Mouse (Mus musculus) limb, embryonic 11.5 days (tissue): ENCODE data around the gene Rsrc1. TPM values are rescaled to one million over a fixed set of nuclear protein-coding genes. Genes with fewer than 3 reads are reported as not detected.

Experiments used
- ATAC-seq: fragments of 200-750 bp; cut with Nextera tagmentation; 2 replicates; pipeline ENCODE4 v1.8.0; 2017; ENCODE audit warnings: low read depth; ENCODE audit not compliant: insufficient number of reproducible peaks, low FRiP score, low TSS enrichment
- DNase-seq: peaks from one replicate; pipeline ENCODE4 v3.0.0-alpha.2; 2015; ENCODE audit warnings: low spot score
- H3K27ac ChIP-seq: fragments of 300-500 bp; sonication (generic); replicated peaks from 2 replicates; pipeline ENCODE4 v1.5.1; 2014; ENCODE audit warnings: low read depth, mild to moderate bottlenecking, low read length
- H3K27me3 ChIP-seq: fragments of 300-500 bp; sonication (generic); 2 replicates; pipeline ENCODE4 v1.6.1; 2014; ENCODE audit warnings: mild to moderate bottlenecking, low read length, mixed read lengths; ENCODE audit not compliant: control insufficient read depth, insufficient read depth
- H3K36me3 ChIP-seq: fragments of 300-500 bp; sonication (generic); 2 replicates; pipeline ENCODE4 v1.6.1; 2014; ENCODE audit warnings: mild to moderate bottlenecking, low read length, moderate library complexity, mixed read lengths; ENCODE audit not compliant: control insufficient read depth, insufficient read depth
- H3K4me1 ChIP-seq: fragments of 300-500 bp; sonication (generic); 2 replicates; pipeline ENCODE4 v1.6.1; 2014; ENCODE audit warnings: low read length, mixed read lengths; ENCODE audit not compliant: control insufficient read depth, insufficient read depth
- H3K4me2 ChIP-seq: fragments of 300-500 bp; sonication (generic); 2 replicates; pipeline ENCODE4 v1.6.1; 2014; ENCODE audit warnings: low read depth, mild to moderate bottlenecking, moderate library complexity; ENCODE audit not compliant: severe bottlenecking
- H3K4me3 ChIP-seq: fragments of 300-500 bp; sonication (generic); 2 replicates; pipeline ENCODE4 v1.5.1; 2014; ENCODE audit warnings: low read depth, low read length
- H3K9ac ChIP-seq: fragments of 300-500 bp; sonication (generic); 2 replicates; pipeline ENCODE4 v1.6.1; 2014; ENCODE audit warnings: mild to moderate bottlenecking, low read length
- H3K9me3 ChIP-seq: fragments of 300-500 bp; sonication (generic); 2 replicates; pipeline ENCODE4 v1.6.1; 2016; ENCODE audit warnings: low read length; ENCODE audit not compliant: control insufficient read depth
- WGBS: fragments of 180-500 bp; shearing (Covaris S2); extraction: QIAGEN DNeasy Blood & Tissue Kit; methylation state at CpG from one replicate; pipeline ENCODE4 v1.1.7; 2014; 5-methylcytosine and 5-hydroxymethylcytosine counted together
- polyA plus RNA-seq: library from polyadenylated mRNA; unstranded; fragments of >200 nt; fragmentation: Nextera tagmentation; extraction: Ambion mirVana; gene quantifications from 2 replicates; pipeline ENCODE4 v1.2.1, GENCODE M21; 2014

Rsrc1 gene
- polyA plus RNA-seq, 1 experiment from 2014 or later, result 62.7 TPM

DNA sequence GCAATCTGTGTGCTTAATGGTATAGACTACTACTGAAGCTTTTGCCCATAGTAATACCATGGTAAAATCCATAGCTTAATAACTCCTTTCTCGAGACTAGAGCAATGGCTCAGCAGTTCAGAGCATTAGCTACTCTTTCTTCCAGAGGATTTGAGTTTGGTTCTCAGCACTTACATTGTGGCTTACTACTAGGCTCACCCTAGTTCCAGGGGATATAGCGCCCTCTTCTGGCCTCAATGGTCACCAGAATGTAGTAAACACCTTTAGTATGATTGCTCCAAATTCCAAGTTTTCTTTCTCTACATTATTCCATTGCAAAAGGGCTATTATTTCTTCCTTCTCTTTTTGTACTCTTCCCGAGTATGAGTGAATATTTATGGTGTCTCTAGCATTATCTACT, 151.3 kb downstream of the Rsrc1 start:
- Histone ChIP-seq H3K36me3 (no peaks in the 10 kb centered on the region), H3K4me1 (no peaks in the 10 kb centered on the region), H3K27ac (no peak overlapping the region), H3K9me3 (no peaks in the 10 kb centered on the region), H3K4me2 (no peak overlapping the region), H3K27me3 (no peaks in the 10 kb centered on the region), H3K4me3 (no peak overlapping the region), H3K9ac (no peak overlapping the region)
- no peak for ATAC-seq
- 78% methylated on average over 3 of the region's 3 CpGs for WGBS
- DNase-seq, result no peak

GRCm38 (mm10) chr3:67135749-67136375, 154.7 kb downstream of the Rsrc1 start:
- DNase-seq, result no peak
- H3K4me3 ChIP-seq, result no peak overlapping the region
- 85% methylated on average over 2 of the region's 2 CpGs for WGBS
- H3K9me3 ChIP-seq, result no peaks in the 10 kb centered on the region
- no peaks in the 10 kb centered on the region for H3K36me3 ChIP-seq
- no peak overlapping the region for H3K9ac ChIP-seq
- H3K4me1 ChIP-seq, result no peaks in the 10 kb centered on the region
- ATAC-seq, result no peak
- H3K4me2 ChIP-seq, result no peak overlapping the region
- H3K27ac ChIP-seq, result no peak overlapping the region
- no peaks in the 10 kb centered on the region for H3K27me3 ChIP-seq

GRCm38 (mm10) chr3:67144952-67145351, 163.8 kb downstream of the Rsrc1 start:
- no peak overlapping the region for H3K9ac ChIP-seq
- WGBS, result 90% methylated on average over 2 of the region's 2 CpGs
- no peak for ATAC-seq
- H3K9me3 ChIP-seq, result no peaks in the 10 kb centered on the region; the same call in 1 of the 2 replicates
- no peak overlapping the region for H3K27ac ChIP-seq
- no peak for DNase-seq
- H3K4me2 ChIP-seq, result no peak overlapping the region
- no peaks in the 10 kb centered on the region for H3K36me3 ChIP-seq
- no peaks in the 10 kb centered on the region for H3K27me3 ChIP-seq
- H3K4me1 ChIP-seq, result no peaks in the 10 kb centered on the region
- H3K4me3 ChIP-seq, result no peak overlapping the region

DNA sequence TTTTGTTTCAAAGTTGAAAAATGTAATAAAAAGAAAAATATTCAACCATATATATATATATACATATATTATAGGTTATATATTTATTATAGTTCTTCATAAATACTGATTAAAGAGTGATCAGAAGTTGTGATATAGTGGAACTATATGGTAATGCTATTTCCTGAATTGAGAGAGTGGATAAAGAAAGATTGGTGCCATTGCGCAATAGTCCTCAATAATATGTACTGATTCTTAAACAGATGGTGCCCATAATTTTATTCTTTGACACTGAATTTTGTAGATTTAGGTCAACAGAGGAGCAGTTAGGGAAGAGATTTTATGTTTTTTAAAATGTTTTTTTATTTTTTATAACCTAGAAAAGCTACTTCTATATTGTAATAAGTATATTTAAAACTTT, 165.1 kb downstream of the Rsrc1 start:
- H3K27me3 ChIP-seq, result no peaks in the 10 kb centered on the region
- H3K36me3 ChIP-seq, result no peaks in the 10 kb centered on the region
- H3K9me3 ChIP-seq, result no peaks in the 10 kb centered on the region; the same call in 1 of the 2 replicates
- 100% methylated on average over 1 of the region's 1 CpGs for WGBS
- H3K4me2 ChIP-seq, result no peak overlapping the region
- H3K4me1 ChIP-seq, result no peaks in the 10 kb centered on the region
- no peak overlapping the region for H3K9ac ChIP-seq
- H3K27ac ChIP-seq, result no peak overlapping the region
- DNase-seq (no peak), ATAC-seq (no peak)
- H3K4me3 ChIP-seq, result no peak overlapping the region

DNA sequence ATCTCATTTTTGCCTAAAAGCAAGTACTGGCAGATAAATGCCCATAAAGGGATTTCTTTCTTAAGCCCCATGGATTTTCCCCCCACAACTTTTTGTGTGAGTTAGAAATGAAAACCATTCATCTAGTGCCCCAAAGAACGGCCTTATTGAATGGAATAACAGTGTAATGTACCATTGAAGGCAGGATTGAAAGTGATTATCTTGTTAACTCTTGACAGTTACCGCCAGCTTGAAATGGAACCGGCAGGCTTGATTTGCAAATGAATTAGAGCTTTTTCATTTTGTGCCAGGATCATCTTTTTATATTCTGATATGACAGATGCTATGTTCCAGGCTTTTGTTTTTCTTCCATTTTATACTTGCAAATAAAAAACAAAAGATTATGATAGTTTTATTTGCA, 166.1 kb downstream of the Rsrc1 start:
- no peak overlapping the region for H3K27ac ChIP-seq
- no peak for DNase-seq
- no peaks in the 10 kb centered on the region for H3K4me1 ChIP-seq
- WGBS, result 78% methylated on average over 3 of the region's 3 CpGs
- no peak overlapping the region for H3K9ac ChIP-seq
- no peak overlapping the region for H3K4me2 ChIP-seq
- H3K9me3 ChIP-seq, result no peaks in the 10 kb centered on the region; the same call in 1 of the 2 replicates
- H3K4me3 ChIP-seq, result no peak overlapping the region
- no peaks in the 10 kb centered on the region for H3K27me3 ChIP-seq
- no peaks in the 10 kb centered on the region for H3K36me3 ChIP-seq
- ATAC-seq, result no peak

GRCm38 (mm10) chr3:67197179-67197578, 216.0 kb downstream of the Rsrc1 start:
- H3K4me3 ChIP-seq, result no peak overlapping the region
- no peak for ATAC-seq
- no peaks in the 10 kb centered on the region for H3K36me3 ChIP-seq
- H3K27me3 ChIP-seq, result no peaks in the 10 kb centered on the region
- WGBS, result 39% methylated on average over 3 of the region's 3 CpGs
- H3K27ac ChIP-seq, result no peak overlapping the region
- DNase-seq, result no peak
- no peaks in the 10 kb centered on the region; the same call in 1 of the 2 replicates for H3K9me3 ChIP-seq
- H3K4me1 ChIP-seq, result no peaks in the 10 kb centered on the region
- no peak overlapping the region for H3K9ac ChIP-seq
- no peak overlapping the region for H3K4me2 ChIP-seq

- Histone ChIP-seq H3K4me1 (no peaks in the 10 kb centered on the region), H3K4me2 (no peak overlapping the region), H3K9ac (no peak overlapping the region), H3K27me3 (no peaks in the 10 kb centered on the region), H3K4me3 (no peak overlapping the region), H3K27ac (no peak overlapping the region), H3K36me3 (no peaks in the 10 kb centered on the region), H3K9me3 (no peaks in the 10 kb centered on the region)
- peak; percentile 43 for DNase-seq
- WGBS, result 45% methylated on average over 1 of the region's 1 CpGs
- ATAC-seq, result no peak
These were observed 231.9 kb downstream of the Rsrc1 start for GRCm38 (mm10) chr3:67213047-67213457.

DNA sequence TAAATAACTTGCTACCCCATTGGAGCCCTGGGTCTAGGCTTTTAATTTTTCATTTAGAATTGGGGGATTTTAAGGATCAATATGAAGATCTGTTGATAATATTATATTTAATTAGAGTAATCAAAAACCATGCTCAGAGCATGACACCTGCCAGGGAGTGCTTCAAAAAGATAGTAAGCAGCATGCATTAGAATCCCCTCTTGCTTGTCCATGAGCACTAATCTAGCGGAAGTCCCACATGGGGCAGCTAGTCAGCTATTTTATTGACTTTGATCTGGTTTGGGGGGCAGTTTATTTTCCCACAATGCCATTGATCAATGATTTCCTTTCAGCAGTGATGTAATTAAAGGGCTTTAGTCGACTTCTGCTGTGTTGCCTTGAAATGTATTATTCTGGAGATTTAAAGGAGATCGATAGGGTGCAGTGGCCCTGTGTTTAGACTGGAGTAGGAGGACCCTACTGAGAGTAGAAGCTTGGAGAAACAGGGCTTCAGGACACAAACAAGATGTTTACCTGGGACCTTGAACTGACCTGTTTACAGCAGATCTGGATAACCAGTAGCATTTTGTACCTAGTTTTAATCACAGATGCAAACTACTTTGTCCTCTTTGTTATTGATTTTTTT, 251.5 kb downstream of the Rsrc1 start:
- Histone ChIP-seq H3K4me2 (no peak overlapping the region), H3K27me3 (no peaks in the 10 kb centered on the region), H3K9ac (no peak overlapping the region), H3K4me1 (no peaks in the 10 kb centered on the region), H3K27ac (no peak overlapping the region), H3K9me3 (no peaks in the 10 kb centered on the region), H3K36me3 (no peaks in the 10 kb centered on the region), H3K4me3 (no peak overlapping the region)
- DNase-seq (no peak), ATAC-seq (no peak)
- WGBS, result 62% methylated on average over 3 of the region's 3 CpGs
